Comparison of ENCODE assay signal across 21 mouse cellular contexts in the genomic region with DNA sequence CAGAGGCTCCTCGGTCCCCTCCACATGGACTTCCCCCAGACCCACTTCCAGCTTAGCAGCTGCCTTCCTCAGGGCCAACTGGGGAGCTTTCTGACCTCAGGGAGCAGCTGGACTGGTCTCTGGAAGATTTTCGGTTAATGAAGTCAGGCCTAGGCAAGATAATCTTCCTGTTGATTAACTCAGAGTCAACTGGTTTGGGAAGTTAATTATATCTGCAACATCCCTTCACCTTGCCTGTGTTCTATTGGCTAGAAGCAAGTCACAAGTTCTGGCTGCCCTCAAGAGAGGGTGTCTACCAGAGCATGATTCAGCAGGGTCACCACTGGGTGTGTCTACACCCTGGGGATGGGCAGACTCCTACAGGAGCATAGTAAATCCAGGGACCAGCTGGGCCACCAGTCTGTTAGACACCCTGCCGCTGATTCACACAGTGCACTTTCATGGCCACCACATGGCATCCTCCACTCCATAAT. TPM values are rescaled to one million over a fixed set of nuclear protein-coding genes. Genes with fewer than 3 reads are reported as not detected.
DNase-seq lines count a peak whose midpoint lies in the region; ATAC-seq and TF ChIP-seq lines count a peak whose summit lies in the region.
"Had no signal": no experiment of that assay in that cellular context is flagged by ENCODE, and none has a peak within 500 bp of the region (broad histone marks: within the 10 kb centered on the region; RNA-seq: fewer than 3 reads in every experiment).

No protein-coding gene starts in this region.

- H3K4me3 ChIP-seq in liver, postnatal 0 days (ENCODE audit: low read depth, low read length): no peak overlapping the region
- H3K4me3 ChIP-seq in liver, embryonic 12.5 days: no peak overlapping the region
- no peak overlapping the region for H3K4me3 ChIP-seq in hindbrain, embryonic 16.5 days (ENCODE audit: low read length)
- no peak overlapping the region for H3K4me3 ChIP-seq in kidney, embryonic 14.5 days (ENCODE audit: low read length)
- no peak overlapping the region for H3K4me3 ChIP-seq in hindbrain, embryonic 10.5 days
- H3K4me3 ChIP-seq: forebrain, embryonic 15.5 days; heart, embryonic 10.5 days; hindbrain, embryonic 13.5 days; intestine, embryonic 15.5 days; limb, embryonic 12.5 days; midbrain, embryonic 10.5 days; neural tube, embryonic 12.5 days had no signal

- no peak for ATAC-seq in liver, postnatal 0 days
- peak; percentile 67 for ATAC-seq in liver, embryonic 12.5 days
- no peak for ATAC-seq in hindbrain, embryonic 16.5 days
- no peak for ATAC-seq in kidney, embryonic 14.5 days (ENCODE audit: low FRiP score, low TSS enrichment)
- ATAC-seq: CD4-positive, CD25-positive, alpha-beta regulatory T cell, adult 4 months; forebrain, embryonic 15.5 days; intestine, embryonic 15.5 days had no signal

- TF ChIP-seq EP300 in liver, postnatal 0 days (IDR thresholded peaks at IDR 0.05; ENCODE audit: low read depth): no peak

- no peaks in the 10 kb centered on the region for H3K9me3 ChIP-seq in liver, postnatal 0 days (ENCODE audit: low read length)
- peaks cover 6% of the 10 kb centered on the region; the same call in 1 of the 2 replicates for H3K9me3 ChIP-seq in liver, embryonic 12.5 days (replicated peaks)
- H3K9me3 ChIP-seq in hindbrain, embryonic 16.5 days (ENCODE audit: control insufficient read depth, low read length): peaks cover 3% of the 10 kb centered on the region
- H3K9me3 ChIP-seq in kidney, embryonic 14.5 days (ENCODE audit: control insufficient read depth, low read length): peaks cover 6% of the 10 kb centered on the region; the same call in 1 of the 2 replicates
- peaks cover 7% of the 10 kb centered on the region; the same call in 1 of the 2 replicates for H3K9me3 ChIP-seq in hindbrain, embryonic 10.5 days
- H3K9me3 ChIP-seq: intestine, embryonic 15.5 days; midbrain, embryonic 10.5 days had no signal

- peak; percentile 12 for DNase-seq in liver
- DNase-seq in liver, postnatal 0 days: no peak
- peak; percentile 79 for DNase-seq in MN1 (ENCODE audit: low spot score)
- no peak for DNase-seq in hindbrain, embryonic 10.5 days (ENCODE audit: low spot score)
- DNase-seq: cerebellum, adult 2 months; cerebellum, postnatal 36 days; gastrocnemius, postnatal 36 days; heart, postnatal 10 days; lung, adult 18-20 months; thymus, adult 18-20 months had no signal

- H3K36me3 ChIP-seq in liver, postnatal 0 days (replicated peaks; ENCODE audit: insufficient read depth, low read length): no peaks in the 10 kb centered on the region
- no peaks in the 10 kb centered on the region for H3K36me3 ChIP-seq in liver, embryonic 12.5 days
- H3K36me3 ChIP-seq in hindbrain, embryonic 16.5 days (ENCODE audit: control insufficient read depth, insufficient read depth, low read length): no peaks in the 10 kb centered on the region
- no peaks in the 10 kb centered on the region for H3K36me3 ChIP-seq in kidney, embryonic 14.5 days (ENCODE audit: control insufficient read depth, insufficient read depth, low read length)
- H3K36me3 ChIP-seq in hindbrain, embryonic 10.5 days: no peaks in the 10 kb centered on the region
- H3K36me3 ChIP-seq: forebrain, embryonic 15.5 days; heart, embryonic 10.5 days; hindbrain, embryonic 13.5 days; intestine, embryonic 15.5 days; limb, embryonic 12.5 days; midbrain, embryonic 10.5 days; neural tube, embryonic 12.5 days had no signal

- no peak for TF ChIP-seq CTCF in liver, postnatal 0 days (IDR thresholded peaks at IDR 0.05; ENCODE audit: low read depth)

- no peak overlapping the region for H3K27ac ChIP-seq in liver, postnatal 0 days (ENCODE audit: low read depth)
- H3K27ac ChIP-seq in liver, embryonic 12.5 days: no peak overlapping the region
- H3K27ac ChIP-seq in hindbrain, embryonic 16.5 days (ENCODE audit: low read depth, low read length): no peak overlapping the region
- H3K27ac ChIP-seq in kidney, embryonic 14.5 days (ENCODE audit: low read depth, low read length): no peak overlapping the region
- no peak overlapping the region for H3K27ac ChIP-seq in hindbrain, embryonic 10.5 days
- H3K27ac ChIP-seq: forebrain, embryonic 15.5 days; heart, embryonic 10.5 days; hindbrain, embryonic 13.5 days; intestine, embryonic 15.5 days; limb, embryonic 12.5 days; midbrain, embryonic 10.5 days; neural tube, embryonic 12.5 days had no signal

- no peaks in the 10 kb centered on the region for H3K4me1 ChIP-seq in liver, postnatal 0 days (ENCODE audit: insufficient read depth)
- peaks cover 10% of the 10 kb centered on the region; the same call in 1 of the 2 replicates for H3K4me1 ChIP-seq in liver, embryonic 12.5 days
- H3K4me1 ChIP-seq in hindbrain, embryonic 16.5 days (ENCODE audit: control insufficient read depth, insufficient read depth, low read depth, low read length): no peaks in the 10 kb centered on the region
- H3K4me1 ChIP-seq in kidney, embryonic 14.5 days (ENCODE audit: control insufficient read depth, insufficient read depth, low read length): peaks cover 4% of the 10 kb centered on the region; the same call in 1 of the 2 replicates
- peaks cover 6% of the 10 kb centered on the region; the same call in 1 of the 2 replicates for H3K4me1 ChIP-seq in hindbrain, embryonic 10.5 days (replicated peaks)
- H3K4me1 ChIP-seq: forebrain, embryonic 15.5 days; hindbrain, embryonic 13.5 days; intestine, embryonic 15.5 days had no signal

- no peaks in the 10 kb centered on the region for H3K27me3 ChIP-seq in liver, postnatal 0 days (ENCODE audit: insufficient read depth, low read length)
- no peaks in the 10 kb centered on the region for H3K27me3 ChIP-seq in liver, embryonic 12.5 days (replicated peaks)
- H3K27me3 ChIP-seq in hindbrain, embryonic 16.5 days (replicated peaks; ENCODE audit: control insufficient read depth, insufficient read depth, low read length): no peaks in the 10 kb centered on the region
- H3K27me3 ChIP-seq in kidney, embryonic 14.5 days (ENCODE audit: control insufficient read depth, insufficient read depth, low read length): no peaks in the 10 kb centered on the region
- H3K27me3 ChIP-seq in hindbrain, embryonic 10.5 days (ENCODE audit: insufficient read depth, poor library complexity, severe bottlenecking): no peaks in the 10 kb centered on the region
- H3K27me3 ChIP-seq: forebrain, embryonic 15.5 days; hindbrain, embryonic 13.5 days; intestine, embryonic 15.5 days; neural tube, embryonic 12.5 days had no signal

- no peak overlapping the region for H3K4me2 ChIP-seq in liver, postnatal 0 days (ENCODE audit: low read depth, low read length)
- no peak overlapping the region for H3K4me2 ChIP-seq in liver, embryonic 12.5 days
- no peak overlapping the region for H3K4me2 ChIP-seq in hindbrain, embryonic 16.5 days (ENCODE audit: low read length)
- H3K4me2 ChIP-seq in kidney, embryonic 14.5 days (replicated peaks; ENCODE audit: low read depth, low read length): no peak overlapping the region
- H3K4me2 ChIP-seq: forebrain, embryonic 15.5 days; hindbrain, embryonic 13.5 days; intestine, embryonic 15.5 days; limb, embryonic 12.5 days; neural tube, embryonic 12.5 days had no signal

- no peak overlapping the region for H3K9ac ChIP-seq in liver, postnatal 0 days (replicated peaks)
- no peak overlapping the region for H3K9ac ChIP-seq in liver, embryonic 12.5 days
- no peak overlapping the region for H3K9ac ChIP-seq in hindbrain, embryonic 16.5 days (ENCODE audit: low read depth, low read length)
- H3K9ac ChIP-seq in kidney, embryonic 14.5 days (ENCODE audit: low read depth, low read length): no peak overlapping the region
- H3K9ac ChIP-seq: forebrain, embryonic 15.5 days; hindbrain, embryonic 13.5 days; intestine, embryonic 15.5 days; limb, embryonic 12.5 days; neural tube, embryonic 12.5 days had no signal

- WGBS in liver, postnatal 0 days (ENCODE audit: insufficient replicate concordance): 75% methylated on average over 3 of the region's 3 CpGs
- WGBS in liver, embryonic 12.5 days (ENCODE audit: insufficient replicate concordance): 49% methylated on average over 3 of the region's 3 CpGs
- WGBS in hindbrain, embryonic 16.5 days: 92% methylated on average over 3 of the region's 3 CpGs
- 73% methylated on average over 3 of the region's 3 CpGs for WGBS in kidney, embryonic 14.5 days
- WGBS in hindbrain, embryonic 10.5 days: 85% methylated on average over 3 of the region's 3 CpGs

RNA-seq across cellular contexts. Expression of a gene that starts 53.9 kb away (rescaled TPM):
- 0.64 and 0.65 TPM in 2 replicates for polyA plus RNA-seq in liver, postnatal 0 days (2015; fragmentation: Nextera tagmentation; extraction: Ambion mirVana)
- 1.5 and 1.7 TPM in 2 replicates for polyA plus RNA-seq in liver, embryonic 12.5 days (2016; fragmentation: Nextera tagmentation; extraction: Ambion mirVana)
- 5.2 and 6.2 TPM in 2 replicates for polyA plus RNA-seq in hindbrain, embryonic 16.5 days (2015; fragmentation: Nextera tagmentation; extraction: Ambion mirVana)
- polyA plus RNA-seq in kidney, embryonic 14.5 days (2014; fragmentation: Nextera tagmentation; extraction: Ambion mirVana): 8.4 and 9.4 TPM in 2 replicates
- 5.6 and 5.9 TPM in 2 replicates for polyA plus RNA-seq in hindbrain, embryonic 10.5 days (2016; fragmentation: Nextera tagmentation; extraction: Ambion mirVana)

Comparison
In these comparisons a context has a peak if more than half of its experiments do, and no peak if none do; other contexts are left out.
1. DNase-seq: peak in liver (single experiment) and MN1 (single experiment); none in liver, postnatal 0 days (single experiment) and hindbrain, embryonic 10.5 days (single experiment).